Mouse (Mus musculus) embryo, embryonic 10 days (tissue): ENCODE measurements at regions not wholly inside any gene's neighbourhood (a gene's known extent, or its start where the extent isn't known, plus 50 kb on each side); places are given as distances from the start of the nearest gene placed in this dataset.
"Not testable (repeated sequence)": the region's sequence is repeated elsewhere in the genome, so short reads cannot be mapped to it uniquely, and the experiment has no call there.

Source experiments
- DNase-seq: peaks from one replicate; pipeline ENCODE4 v3.0.0-alpha.2; 2015; ENCODE audit warnings: low spot score

DNA sequence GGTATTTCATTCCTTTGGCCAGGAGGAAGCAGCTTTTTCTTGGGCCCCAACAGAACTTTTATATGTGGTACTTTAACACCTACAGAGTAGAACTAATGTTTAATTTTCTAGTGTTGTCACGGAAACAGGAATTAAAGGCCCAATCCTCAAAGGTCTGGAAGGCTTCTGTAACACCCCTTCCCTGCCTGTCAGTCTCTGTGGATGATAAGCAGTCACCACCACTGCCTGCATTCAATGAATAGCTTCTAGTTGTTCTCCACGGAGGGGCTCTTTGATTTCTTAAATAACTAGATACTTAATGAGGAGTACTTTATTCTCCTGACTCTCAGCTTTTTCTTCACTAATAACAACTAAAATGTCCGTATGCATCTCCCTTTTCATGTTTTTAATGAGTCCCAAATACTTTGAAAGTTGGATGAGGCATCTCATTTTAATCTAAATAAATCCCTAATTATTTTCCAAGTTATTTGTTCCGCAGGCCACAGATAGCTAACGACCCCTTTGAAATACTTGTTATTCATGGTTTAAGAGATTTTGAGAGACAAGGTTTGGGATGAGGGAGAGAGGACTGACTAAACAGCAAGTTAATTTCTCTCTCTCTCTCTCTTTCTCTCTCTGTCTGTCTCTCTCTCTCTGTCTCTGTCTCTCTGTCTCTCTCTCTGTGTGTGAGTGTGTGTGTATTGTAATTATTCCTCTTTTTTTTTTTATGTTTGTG, 686.0 kb upstream of the Ghitm start:
- DNase-seq, result no peak

DNA sequence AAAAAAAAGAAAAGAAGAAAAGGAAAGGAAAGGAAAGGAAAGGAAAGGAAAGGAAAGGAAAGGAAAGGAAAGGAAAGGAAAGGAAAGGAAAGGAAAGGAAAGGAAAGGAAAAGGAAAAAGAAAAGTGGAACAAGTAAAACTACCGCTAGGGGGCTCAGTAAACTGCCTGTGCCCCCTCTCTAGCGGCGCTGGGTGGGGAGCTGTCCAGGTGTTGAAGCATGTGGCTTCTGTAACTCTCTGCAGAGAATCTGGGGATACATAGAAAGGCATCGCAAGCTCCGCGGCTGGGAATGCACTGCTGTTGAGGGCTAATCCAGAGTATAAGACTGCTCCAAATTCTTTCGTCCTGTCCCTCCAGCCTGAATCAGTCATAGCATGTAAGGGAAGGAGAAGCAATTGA, 684.9 kb upstream of the Ghitm start:
- DNase-seq, result peak; percentile 47

DNA sequence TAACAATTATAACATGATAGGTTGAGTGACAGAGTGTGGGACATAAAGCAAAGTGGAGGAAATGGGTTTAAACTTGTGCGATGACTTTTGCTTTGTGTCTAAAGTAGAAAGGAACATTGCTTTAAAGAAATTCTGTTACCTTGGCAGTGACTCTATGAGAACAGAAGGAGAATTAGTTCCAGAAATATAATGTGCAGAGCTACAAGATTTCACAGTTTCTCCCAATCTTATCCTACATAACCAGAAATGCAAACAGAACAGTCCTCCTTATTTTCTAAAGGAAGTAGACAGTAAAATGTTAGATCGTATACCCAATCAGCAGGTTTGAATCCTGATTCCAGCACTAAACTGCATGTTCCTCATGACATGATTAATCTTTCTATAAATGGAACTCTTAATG, 660.6 kb upstream of the Ghitm start:
- DNase-seq, result no peak

DNA sequence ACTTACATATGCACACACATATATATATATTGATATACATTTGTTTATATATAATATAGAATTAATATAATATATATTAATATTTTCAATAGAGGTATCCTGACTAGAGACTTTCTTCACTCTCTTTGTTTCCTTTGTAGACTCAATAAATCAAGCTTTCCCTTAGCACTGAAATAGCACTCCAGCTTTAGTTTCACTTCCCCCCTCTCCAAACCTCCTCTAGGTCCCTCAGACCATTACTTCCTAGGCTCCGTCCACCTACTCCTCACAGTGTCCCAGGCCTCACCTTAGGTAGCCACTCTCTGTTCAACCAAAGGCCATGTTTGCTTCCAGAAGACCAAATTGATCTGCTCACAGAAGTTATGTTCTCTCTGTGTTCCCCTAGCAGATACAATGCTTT, 630.7 kb upstream of the Ghitm start:
- no peak for DNase-seq

DNA sequence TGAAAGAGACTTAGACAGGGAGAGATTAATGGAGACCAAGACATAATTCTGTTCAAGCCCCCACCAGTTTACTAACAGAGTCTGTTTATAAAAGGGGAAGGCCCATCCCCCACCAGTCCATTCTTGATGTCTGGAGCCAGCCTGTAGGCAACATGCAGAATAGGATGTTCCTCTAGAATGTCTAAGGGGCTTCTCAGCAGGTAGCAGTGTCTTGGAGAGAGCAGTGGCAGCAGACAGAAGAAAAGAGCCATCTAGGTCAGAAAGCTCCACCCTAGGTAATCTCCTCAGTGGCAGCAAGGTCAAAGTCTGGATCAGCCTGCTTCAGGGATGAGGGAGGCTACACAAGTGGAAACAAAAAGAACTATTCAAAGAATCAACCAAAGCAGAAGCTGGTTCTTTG, 614.6 kb upstream of the Ghitm start:
- not testable (repeated sequence) for DNase-seq

DNA sequence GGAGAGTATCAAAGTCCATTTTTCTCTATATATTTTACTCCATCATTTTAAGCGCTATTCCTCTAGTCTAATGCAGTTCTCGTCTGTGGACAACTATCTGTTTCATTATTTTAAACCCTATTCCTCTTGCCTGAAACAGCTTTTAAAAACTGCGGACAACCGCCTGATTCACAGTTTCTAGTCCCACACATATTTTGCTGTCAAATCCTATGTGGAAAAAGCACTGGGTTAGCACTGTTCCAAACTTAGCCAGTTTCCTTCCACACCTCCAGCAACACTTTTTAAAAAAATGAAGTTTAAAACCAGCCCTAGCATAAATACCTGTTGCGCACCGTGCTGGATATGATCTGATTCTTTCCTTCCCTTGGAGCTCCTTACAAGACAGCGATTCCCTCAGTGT, 614.1 kb upstream of the Ghitm start:
- no peak for DNase-seq

DNA sequence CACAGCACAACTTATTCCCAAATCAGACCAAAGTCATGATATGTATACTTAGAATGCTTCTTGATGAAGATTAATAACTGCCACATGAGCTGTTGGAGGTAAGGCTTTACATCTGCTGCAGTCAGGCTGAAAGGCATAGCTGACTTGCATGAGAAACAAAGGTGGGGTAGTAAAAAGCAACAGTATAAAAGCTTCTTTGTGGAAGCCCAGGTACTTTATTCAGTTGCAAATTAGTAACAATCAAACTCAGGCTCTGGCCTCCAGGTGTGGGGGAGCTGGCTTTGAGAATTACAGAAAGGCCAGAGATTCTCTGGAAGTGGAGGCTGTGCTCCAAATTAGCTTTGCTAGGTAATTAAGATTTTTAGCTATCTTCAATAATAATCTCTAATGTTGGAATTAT, 608.0 kb upstream of the Ghitm start:
- no peak for DNase-seq

DNA sequence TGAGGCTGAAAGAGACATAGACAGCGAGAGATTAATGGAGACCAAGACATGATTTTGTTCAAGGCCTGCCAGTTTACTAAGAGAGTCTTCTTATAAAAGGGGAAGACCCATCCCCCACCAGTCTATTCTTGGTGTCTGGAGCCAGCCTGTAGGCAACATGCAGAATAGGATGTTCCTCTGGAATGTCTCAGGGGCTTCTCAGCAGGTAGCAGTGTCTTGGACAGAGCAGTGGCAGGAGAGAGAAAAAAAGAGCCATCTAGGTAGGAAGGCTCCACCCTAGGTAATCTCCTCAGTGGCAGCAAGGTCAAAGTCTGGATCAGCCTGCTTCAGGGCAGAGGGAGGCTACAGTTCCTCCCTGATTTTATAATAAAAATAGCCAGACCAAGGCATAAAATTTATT, 607.4 kb upstream of the Ghitm start:
- not testable (repeated sequence) for DNase-seq
